Mouse (Mus musculus): ENCODE results near the gene Atg5. TPM values are rescaled to one million over a fixed set of nuclear protein-coding genes. Genes with fewer than 3 reads are reported as not detected.

Atg5 gene
- polyA plus RNA-seq, 1 experiment from 2014 or later, result 52.6 TPM

GRCm38 (mm10) chr10:44266561-44266960, 1.6 kb upstream of the Atg5 start:
- TF ChIP-seq CTCF (IDR thresholded peaks at IDR 0.05; ENCODE audit: low read depth), result no peak
- Histone ChIP-seq H3K27me3 (ENCODE audit: insufficient read depth, low read length) (no peaks in the 10 kb centered on the region), H3K9me3 (ENCODE audit: low read depth, low read length) (no peaks in the 10 kb centered on the region), H3K9ac (no peak overlapping the region), H3K4me3 (ENCODE audit: low read depth, low read length) (peak overlapping the region; percentile 83; the same call in 1 of the 2 replicates), H3K4me1 (ENCODE audit: insufficient read depth) (peaks cover 16% of the 10 kb centered on the region), H3K27ac (ENCODE audit: low read depth) (no peak overlapping the region), H3K4me2 (peak overlapping the region; percentile 82), H3K36me3 (ENCODE audit: insufficient read depth) (no peaks in the 10 kb centered on the region)
- ATAC-seq (ENCODE audit: insufficient read depth) (no peak), DNase-seq (peak; percentile 8)

- peak overlapping the region; percentile 94; the same call in 1 of the 2 replicates for H3K27ac ChIP-seq (ENCODE audit: low read depth)
- H3K36me3 ChIP-seq (ENCODE audit: insufficient read depth), result no peaks in the 10 kb centered on the region
- DNase-seq (no peak), ATAC-seq (ENCODE audit: insufficient read depth) (peak; percentile 15)
- peaks cover 16% of the 10 kb centered on the region for H3K4me1 ChIP-seq (ENCODE audit: insufficient read depth)
- no peaks in the 10 kb centered on the region for H3K27me3 ChIP-seq (ENCODE audit: insufficient read depth, low read length)
- peak overlapping the region; percentile 87 for H3K9ac ChIP-seq
- no peak for TF ChIP-seq CTCF (IDR thresholded peaks at IDR 0.05; ENCODE audit: low read depth)
- peak overlapping the region; percentile 83 for H3K4me3 ChIP-seq (ENCODE audit: low read depth, low read length)
- 4% methylated on average over 11 of the region's 11 CpGs for WGBS
- peak overlapping the region; percentile 82 for H3K4me2 ChIP-seq
- H3K9me3 ChIP-seq (ENCODE audit: low read depth, low read length), result no peaks in the 10 kb centered on the region
Measured at GRCm38 (mm10) chr10:44267426-44268142, 574 bp upstream of the Atg5 start.

GRCm38 (mm10) chr10:44269211-44269610, 1.1 kb downstream of the Atg5 start:
- WGBS, result 63% methylated on average over 2 of the region's 2 CpGs
- Histone ChIP-seq H3K27ac (ENCODE audit: low read depth) (no peak overlapping the region), H3K9ac (peak overlapping the region; percentile 87), H3K4me1 (ENCODE audit: insufficient read depth) (peaks cover 16% of the 10 kb centered on the region), H3K27me3 (ENCODE audit: insufficient read depth, low read length) (no peaks in the 10 kb centered on the region), H3K9me3 (ENCODE audit: low read depth, low read length) (no peaks in the 10 kb centered on the region), H3K4me2 (peak overlapping the region; percentile 82), H3K36me3 (ENCODE audit: insufficient read depth) (no peaks in the 10 kb centered on the region), H3K4me3 (ENCODE audit: low read depth, low read length) (peak overlapping the region; percentile 83)
- no peak for TF ChIP-seq CTCF (IDR thresholded peaks at IDR 0.05; ENCODE audit: low read depth)
- ATAC-seq (ENCODE audit: insufficient read depth), result no peak
- DNase-seq, result no peak

GRCm38 (mm10) chr10:44282323-44282722, 14.2 kb downstream of the Atg5 start:
- no peak overlapping the region for H3K27ac ChIP-seq (ENCODE audit: low read depth)
- no peaks in the 10 kb centered on the region for H3K27me3 ChIP-seq (ENCODE audit: insufficient read depth, low read length)
- H3K4me2 ChIP-seq, result no peak overlapping the region
- no peaks in the 10 kb centered on the region for H3K9me3 ChIP-seq (ENCODE audit: low read depth, low read length)
- no peak for ATAC-seq (ENCODE audit: insufficient read depth)
- no peaks in the 10 kb centered on the region for H3K4me1 ChIP-seq (ENCODE audit: insufficient read depth)
- DNase-seq, result no peak
- no peak for TF ChIP-seq CTCF (IDR thresholded peaks at IDR 0.05; ENCODE audit: low read depth)
- H3K9ac ChIP-seq, result no peak overlapping the region
- H3K4me3 ChIP-seq (ENCODE audit: low read depth, low read length), result no peak overlapping the region
- H3K36me3 ChIP-seq (ENCODE audit: insufficient read depth), result peaks cover 14% of the 10 kb centered on the region
- WGBS, result 85% methylated on average over 1 of the region's 1 CpGs

- Histone ChIP-seq H3K4me2 (no peak overlapping the region), H3K27ac (ENCODE audit: low read depth) (no peak overlapping the region), H3K9ac (no peak overlapping the region), H3K4me1 (ENCODE audit: insufficient read depth) (no peaks in the 10 kb centered on the region), H3K27me3 (ENCODE audit: insufficient read depth, low read length) (no peaks in the 10 kb centered on the region), H3K9me3 (ENCODE audit: low read depth, low read length) (no peaks in the 10 kb centered on the region), H3K4me3 (ENCODE audit: low read depth, low read length) (no peak overlapping the region), H3K36me3 (ENCODE audit: insufficient read depth) (peaks cover 32% of the 10 kb centered on the region)
- ATAC-seq (ENCODE audit: insufficient read depth) (no peak), DNase-seq (no peak)
- WGBS, result 50% methylated on average over 1 of the region's 1 CpGs
- no peak for TF ChIP-seq CTCF (IDR thresholded peaks at IDR 0.05; ENCODE audit: low read depth)
Measured at GRCm38 (mm10) chr10:44285106-44285505, 16.9 kb downstream of the Atg5 start.

- H3K4me2 ChIP-seq, result no peak overlapping the region
- no peaks in the 10 kb centered on the region for H3K27me3 ChIP-seq (ENCODE audit: insufficient read depth, low read length)
- 75% methylated on average over 4 of the region's 4 CpGs for WGBS
- no peaks in the 10 kb centered on the region for H3K4me1 ChIP-seq (ENCODE audit: insufficient read depth)
- H3K27ac ChIP-seq (ENCODE audit: low read depth), result no peak overlapping the region
- H3K9me3 ChIP-seq (ENCODE audit: low read depth, low read length), result no peaks in the 10 kb centered on the region
- DNase-seq (no peak), ATAC-seq (ENCODE audit: insufficient read depth) (no peak)
- H3K4me3 ChIP-seq (ENCODE audit: low read depth, low read length), result no peak overlapping the region
- no peak for TF ChIP-seq CTCF (IDR thresholded peaks at IDR 0.05; ENCODE audit: low read depth)
- H3K36me3 ChIP-seq (ENCODE audit: insufficient read depth), result peaks cover 37% of the 10 kb centered on the region
- H3K9ac ChIP-seq, result no peak overlapping the region
Measured at GRCm38 (mm10) chr10:44285935-44286334, 17.8 kb downstream of the Atg5 start.

GRCm38 (mm10) chr10:44290876-44291275, 22.7 kb downstream of the Atg5 start:
- DNase-seq (no peak), ATAC-seq (ENCODE audit: insufficient read depth) (no peak)
- no peaks in the 10 kb centered on the region for H3K9me3 ChIP-seq (ENCODE audit: low read depth, low read length)
- H3K9ac ChIP-seq, result no peak overlapping the region
- H3K36me3 ChIP-seq (ENCODE audit: insufficient read depth), result peaks cover 42% of the 10 kb centered on the region
- 92% methylated on average over 2 of the region's 2 CpGs for WGBS
- no peak overlapping the region for H3K4me2 ChIP-seq
- TF ChIP-seq CTCF (IDR thresholded peaks at IDR 0.05; ENCODE audit: low read depth), result no peak
- H3K4me1 ChIP-seq (ENCODE audit: insufficient read depth), result no peaks in the 10 kb centered on the region
- H3K4me3 ChIP-seq (ENCODE audit: low read depth, low read length), result no peak overlapping the region
- no peak overlapping the region for H3K27ac ChIP-seq (ENCODE audit: low read depth)
- H3K27me3 ChIP-seq (ENCODE audit: insufficient read depth, low read length), result no peaks in the 10 kb centered on the region
